Mouse (Mus musculus) stomach, postnatal 0 days (tissue): ENCODE measurements at regions not wholly inside any gene's neighbourhood (a gene's known extent, or its start where the extent isn't known, plus 50 kb on each side); places are given as distances from the start of the nearest gene placed in this dataset.

Source experiments
- ATAC-seq: fragments of 200-750 bp; cut with Nextera tagmentation; 2 replicates; pipeline ENCODE4 v1.8.0; 2017; ENCODE audit not compliant: low FRiP score, low TSS enrichment
- DNase-seq: peaks from one replicate; pipeline ENCODE4 v3.0.0-alpha.2; 2016; ENCODE audit warnings: low spot score
- H3K27ac ChIP-seq: fragments of 300-500 bp; sonication (generic); replicated peaks from 2 replicates; pipeline ENCODE4 v1.5.1; 2014; ENCODE audit warnings: mild to moderate bottlenecking, control low read depth
- H3K27me3 ChIP-seq: fragments of 300-500 bp; sonication (generic); 2 replicates; pipeline ENCODE4 v1.6.1; 2014; ENCODE audit warnings: low read length; ENCODE audit not compliant: control insufficient read depth, insufficient read depth
- H3K36me3 ChIP-seq: fragments of 300-500 bp; sonication (generic); 2 replicates; pipeline ENCODE4 v1.6.1; 2014; ENCODE audit warnings: low read length, mixed read lengths; ENCODE audit not compliant: control insufficient read depth, insufficient read depth
- H3K4me1 ChIP-seq: fragments of 300-500 bp; sonication (generic); replicated peaks from 2 replicates; pipeline ENCODE4 v1.6.1; 2014; ENCODE audit warnings: antibody characterized with exemption; ENCODE audit not compliant: control insufficient read depth, insufficient read depth
- H3K4me2 ChIP-seq: fragments of 300-500 bp; sonication (generic); replicated peaks from 2 replicates; pipeline ENCODE4 v1.6.1; 2014; ENCODE audit warnings: low read depth, mild to moderate bottlenecking, control low read depth, moderate library complexity
- H3K4me3 ChIP-seq: fragments of 300-500 bp; sonication (generic); 2 replicates; pipeline ENCODE4 v1.5.1; 2014; ENCODE audit warnings: low read depth, low read length, control low read depth
- H3K9ac ChIP-seq: fragments of 300-500 bp; sonication (generic); 2 replicates; pipeline ENCODE4 v1.6.1; 2014; ENCODE audit warnings: mild to moderate bottlenecking, low read length, control low read depth, mixed read lengths
- H3K9me3 ChIP-seq: fragments of 300-500 bp; sonication (generic); 2 replicates; pipeline ENCODE4 v1.6.1; 2016; ENCODE audit warnings: low read length; ENCODE audit not compliant: control insufficient read depth
- CTCF ChIP-seq: IDR thresholded peaks from 2 replicates; pipeline ENCODE4 v1.5.1; 2016; ENCODE audit warnings: antibody characterized with exemption, low read depth, mild to moderate bottlenecking, moderate library complexity
- EP300 ChIP-seq: optimal IDR thresholded peaks from 2 replicates; pipeline ENCODE3; 2016; ENCODE audit warnings: antibody characterized with exemption
- WGBS: fragments of 180-500 bp; shearing (Covaris S2); extraction: QIAGEN DNeasy Blood & Tissue Kit; methylation state at CpG from one replicate; pipeline ENCODE4 v1.1.7; 2014; 5-methylcytosine and 5-hydroxymethylcytosine counted together

- H3K9ac ChIP-seq, result no peak overlapping the region
- WGBS, result 39% methylated on average over 9 of the region's 9 CpGs
- H3K36me3 ChIP-seq, result no peaks in the 10 kb centered on the region
- no peak overlapping the region for H3K27ac ChIP-seq
- ATAC-seq, result no peak
- peak; percentile 21; the same call in 1 of the 2 replicates for TF ChIP-seq CTCF
- TF ChIP-seq EP300, result no peak
- H3K4me3 ChIP-seq, result no peak overlapping the region
- DNase-seq, result no peak
- H3K9me3 ChIP-seq, result no peaks in the 10 kb centered on the region
- no peak overlapping the region for H3K4me2 ChIP-seq
- H3K27me3 ChIP-seq, result no peaks in the 10 kb centered on the region
- H3K4me1 ChIP-seq, result no peaks in the 10 kb centered on the region
Measured at GRCm38 (mm10) chr4:137142316-137142715, 93.7 kb upstream of the Zbtb40 start.

GRCm38 (mm10) chr4:137139051-137139705, 90.6 kb upstream of the Zbtb40 start:
- no peak overlapping the region for H3K9ac ChIP-seq
- DNase-seq (no peak), ATAC-seq (no peak)
- H3K4me2 ChIP-seq, result no peak overlapping the region
- H3K27ac ChIP-seq, result no peak overlapping the region
- H3K36me3 ChIP-seq, result no peaks in the 10 kb centered on the region
- H3K9me3 ChIP-seq, result no peaks in the 10 kb centered on the region
- 62% methylated on average over 17 of the region's 17 CpGs for WGBS
- H3K4me1 ChIP-seq, result no peaks in the 10 kb centered on the region
- no peak for TF ChIP-seq EP300
- no peak overlapping the region for H3K4me3 ChIP-seq
- no peaks in the 10 kb centered on the region for H3K27me3 ChIP-seq

- no peaks in the 10 kb centered on the region for H3K36me3 ChIP-seq
- H3K9ac ChIP-seq, result no peak overlapping the region
- DNase-seq, result no peak
- no peaks in the 10 kb centered on the region for H3K4me1 ChIP-seq
- H3K4me2 ChIP-seq, result no peak overlapping the region
- no peak for ATAC-seq
- H3K27me3 ChIP-seq, result no peaks in the 10 kb centered on the region
- no peak overlapping the region for H3K27ac ChIP-seq
- no peak overlapping the region for H3K4me3 ChIP-seq
- H3K9me3 ChIP-seq, result no peaks in the 10 kb centered on the region
- 66% methylated on average over 6 of the region's 6 CpGs for WGBS
- no peak for TF ChIP-seq EP300
- TF ChIP-seq CTCF, result no peak
Measured at GRCm38 (mm10) chr4:137138127-137138526, 89.5 kb upstream of the Zbtb40 start.

GRCm38 (mm10) chr4:137136313-137136712, 87.7 kb upstream of the Zbtb40 start:
- ATAC-seq (no peak), DNase-seq (no peak)
- Histone ChIP-seq H3K4me1 (no peaks in the 10 kb centered on the region), H3K36me3 (no peaks in the 10 kb centered on the region), H3K9ac (no peak overlapping the region), H3K9me3 (no peaks in the 10 kb centered on the region), H3K4me3 (no peak overlapping the region), H3K27ac (no peak overlapping the region), H3K27me3 (no peaks in the 10 kb centered on the region), H3K4me2 (no peak overlapping the region)
- no peak for TF ChIP-seq EP300
- no peak for TF ChIP-seq CTCF
- WGBS, result 67% methylated on average over 4 of the region's 4 CpGs

GRCm38 (mm10) chr4:137135792-137136191, 87.2 kb upstream of the Zbtb40 start:
- ATAC-seq (no peak), DNase-seq (no peak)
- no peaks in the 10 kb centered on the region for H3K36me3 ChIP-seq
- no peak overlapping the region for H3K4me3 ChIP-seq
- no peaks in the 10 kb centered on the region for H3K27me3 ChIP-seq
- no peak overlapping the region for H3K4me2 ChIP-seq
- 50% methylated on average over 8 of the region's 8 CpGs for WGBS
- TF ChIP-seq EP300, result no peak
- no peak for TF ChIP-seq CTCF
- H3K9me3 ChIP-seq, result no peaks in the 10 kb centered on the region
- H3K4me1 ChIP-seq, result no peaks in the 10 kb centered on the region
- H3K27ac ChIP-seq, result no peak overlapping the region
- no peak overlapping the region for H3K9ac ChIP-seq

GRCm38 (mm10) chr4:137134553-137134952, 86.0 kb upstream of the Zbtb40 start:
- Histone ChIP-seq H3K9me3 (no peaks in the 10 kb centered on the region), H3K9ac (no peak overlapping the region), H3K36me3 (no peaks in the 10 kb centered on the region), H3K4me2 (no peak overlapping the region), H3K4me1 (no peaks in the 10 kb centered on the region), H3K27me3 (no peaks in the 10 kb centered on the region), H3K4me3 (no peak overlapping the region), H3K27ac (no peak overlapping the region)
- ATAC-seq, result no peak
- DNase-seq, result no peak
- 65% methylated on average over 5 of the region's 5 CpGs for WGBS
- no peak for TF ChIP-seq EP300
